Mouse (Mus musculus): ENCODE results near the gene Crtc1. TPM values are rescaled to one million over a fixed set of nuclear protein-coding genes. Genes with fewer than 3 reads are reported as not detected.

Crtc1 gene
- polyA plus RNA-seq, 1 experiment from 2014 or later, result 15.4 TPM

GRCm38 (mm10) chr8:70465701-70466100, 26.3 kb upstream of the Crtc1 start:
- ATAC-seq (ENCODE audit: low read depth), result no peak

DNA sequence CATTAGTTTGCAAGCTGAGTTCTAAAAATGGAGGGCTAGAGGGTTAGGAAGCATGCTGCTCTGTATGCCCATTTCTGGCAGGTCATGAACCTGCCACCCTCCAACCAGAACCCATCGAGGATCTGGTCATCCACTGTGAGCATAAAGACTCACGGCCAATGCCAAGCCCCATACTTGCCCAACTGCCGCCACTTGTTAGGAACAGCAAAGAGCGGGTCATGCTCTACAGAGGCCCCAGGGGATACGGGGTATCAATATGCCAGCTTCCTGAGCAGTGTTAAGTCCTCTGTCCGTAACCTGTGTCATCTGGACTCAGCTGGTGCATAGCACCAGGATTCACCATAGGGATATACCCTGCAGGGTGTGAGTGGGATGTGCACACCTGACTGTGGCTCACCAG, 24.8 kb upstream of the Crtc1 start:
- Histone ChIP-seq H3K9me3 (ENCODE audit: control insufficient read depth, low read length) (no peaks in the 10 kb centered on the region), H3K27me3 (ENCODE audit: control insufficient read depth, insufficient read depth, low read depth, low read length) (no peaks in the 10 kb centered on the region), H3K9ac (ENCODE audit: low read length) (no peak overlapping the region), H3K4me1 (replicated peaks; ENCODE audit: control insufficient read depth, insufficient read depth, low read length) (peaks cover 24% of the 10 kb centered on the region), H3K36me3 (ENCODE audit: control insufficient read depth, insufficient read depth, low read length) (peaks cover 8% of the 10 kb centered on the region; the same call in 1 of the 2 replicates), H3K4me3 (ENCODE audit: low read length) (no peak overlapping the region), H3K27ac (ENCODE audit: low read length) (no peak overlapping the region), H3K4me2 (ENCODE audit: low read depth, low read length) (no peak overlapping the region)
- ATAC-seq (ENCODE audit: low read depth), result no peak
- WGBS, result 89% methylated on average over 6 of the region's 6 CpGs

More at GRCm38 (mm10) chr8:70465701-70466100, 26.3 kb upstream of the Crtc1 start:
- Histone ChIP-seq H3K9ac (ENCODE audit: low read length) (no peak overlapping the region), H3K4me3 (ENCODE audit: low read length) (no peak overlapping the region), H3K36me3 (ENCODE audit: control insufficient read depth, insufficient read depth, low read length) (peaks cover 7% of the 10 kb centered on the region; the same call in 1 of the 2 replicates), H3K9me3 (ENCODE audit: control insufficient read depth, low read length) (no peaks in the 10 kb centered on the region), H3K27ac (ENCODE audit: low read length) (no peak overlapping the region), H3K27me3 (ENCODE audit: control insufficient read depth, insufficient read depth, low read depth, low read length) (no peaks in the 10 kb centered on the region), H3K4me2 (ENCODE audit: low read depth, low read length) (no peak overlapping the region), H3K4me1 (replicated peaks; ENCODE audit: control insufficient read depth, insufficient read depth, low read length) (peaks cover 34% of the 10 kb centered on the region)
- 98% methylated on average over 4 of the region's 4 CpGs for WGBS

DNA sequence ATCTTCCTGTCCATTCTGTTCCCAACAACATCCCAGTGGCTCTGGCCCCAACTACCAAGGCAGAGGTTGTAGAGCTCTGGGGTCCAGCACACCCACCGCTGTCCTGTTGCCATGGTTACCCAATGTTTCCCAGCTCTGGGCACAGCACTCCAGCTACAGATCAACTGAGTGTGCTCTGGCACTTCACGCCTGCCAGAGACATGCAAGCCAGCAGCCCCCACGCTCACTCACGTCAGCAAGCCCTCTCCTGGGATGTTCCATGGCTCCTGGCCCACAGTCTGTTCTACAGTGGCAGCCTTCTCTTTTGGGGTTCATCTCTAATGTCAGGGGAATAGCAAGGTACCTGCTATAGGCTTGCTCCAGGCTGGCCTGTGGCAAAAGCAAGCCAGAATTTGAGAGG, 23.9 kb upstream of the Crtc1 start:
- Histone ChIP-seq H3K9ac (ENCODE audit: low read length) (no peak overlapping the region), H3K4me3 (ENCODE audit: low read length) (no peak overlapping the region), H3K27me3 (ENCODE audit: control insufficient read depth, insufficient read depth, low read depth, low read length) (no peaks in the 10 kb centered on the region), H3K4me1 (replicated peaks; ENCODE audit: control insufficient read depth, insufficient read depth, low read length) (peaks cover 15% of the 10 kb centered on the region), H3K9me3 (ENCODE audit: control insufficient read depth, low read length) (no peaks in the 10 kb centered on the region), H3K27ac (ENCODE audit: low read length) (no peak overlapping the region), H3K36me3 (ENCODE audit: control insufficient read depth, insufficient read depth, low read length) (peaks cover 8% of the 10 kb centered on the region; the same call in 1 of the 2 replicates), H3K4me2 (ENCODE audit: low read depth, low read length) (no peak overlapping the region)
- WGBS, result 67% methylated on average over 4 of the region's 4 CpGs
- no peak for ATAC-seq (ENCODE audit: low read depth)

DNA sequence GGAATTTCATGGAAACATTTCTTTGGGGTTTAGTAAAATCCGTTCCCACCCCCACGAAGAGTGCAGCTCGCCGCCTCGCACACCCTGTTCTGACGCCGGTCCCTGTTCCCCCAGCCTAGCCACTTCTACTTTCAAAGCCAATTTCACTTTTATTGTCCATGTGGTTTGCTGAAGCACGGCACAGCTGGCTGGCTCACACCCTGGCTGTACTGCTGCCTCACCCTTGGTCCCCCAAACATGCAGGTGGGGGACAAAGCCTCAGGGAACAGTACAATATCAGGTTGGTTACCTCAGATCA, 23.1 kb upstream of the Crtc1 start:
- H3K27me3 ChIP-seq (ENCODE audit: control insufficient read depth, insufficient read depth, low read depth, low read length), result no peaks in the 10 kb centered on the region
- H3K9me3 ChIP-seq (ENCODE audit: control insufficient read depth, low read length), result no peaks in the 10 kb centered on the region
- no peak for ATAC-seq (ENCODE audit: low read depth)
- whole genome bisulfite sequencing, result 92% methylated on average over 8 of the region's 8 CpGs
- H3K4me2 ChIP-seq (ENCODE audit: low read depth, low read length), result no peak overlapping the region
- peaks cover 8% of the 10 kb centered on the region; the same call in 1 of the 2 replicates for H3K36me3 ChIP-seq (ENCODE audit: control insufficient read depth, insufficient read depth, low read length)
- no peak overlapping the region for H3K9ac ChIP-seq (ENCODE audit: low read length)
- no peak overlapping the region for H3K27ac ChIP-seq (ENCODE audit: low read length)
- peaks cover 9% of the 10 kb centered on the region for H3K4me1 ChIP-seq (replicated peaks; ENCODE audit: control insufficient read depth, insufficient read depth, low read length)
- H3K4me3 ChIP-seq (ENCODE audit: low read length), result no peak overlapping the region

DNA sequence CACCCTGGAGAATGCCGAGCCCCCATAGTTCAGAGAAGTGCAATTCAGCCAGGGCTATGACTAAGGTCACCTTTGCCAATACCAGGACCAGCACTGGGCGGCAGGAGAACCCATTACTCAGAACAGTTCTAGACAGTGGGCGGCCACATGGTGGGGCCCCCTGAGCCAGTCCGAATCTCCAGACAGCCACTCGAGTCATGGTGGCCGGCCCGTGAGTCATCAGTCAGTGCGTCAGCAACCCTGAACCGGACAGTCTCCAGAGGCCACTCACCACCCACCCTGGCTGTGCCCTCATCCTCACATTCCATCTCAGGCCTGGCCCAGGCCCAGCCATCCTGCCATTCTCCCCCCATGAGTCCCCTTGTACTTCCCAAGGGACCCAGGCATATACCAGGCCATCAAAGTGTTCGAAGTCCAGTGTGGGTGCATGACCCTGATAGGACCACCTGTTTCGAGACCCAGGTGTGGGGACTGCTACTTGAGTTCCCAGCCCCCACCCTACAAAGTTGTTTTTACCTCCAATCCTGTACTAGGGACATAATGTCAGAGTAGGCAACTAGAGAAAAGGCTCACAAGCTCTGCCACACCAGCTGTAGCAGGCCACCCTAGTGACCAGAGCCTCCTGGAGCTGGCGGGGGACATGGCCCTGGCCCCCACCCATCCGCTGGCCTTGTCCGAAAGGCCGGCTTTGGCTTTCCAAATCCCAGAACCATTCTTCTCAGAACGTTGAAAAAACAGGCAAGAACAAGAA, 22.6 kb upstream of the Crtc1 start:
- no peak for ATAC-seq (ENCODE audit: low read depth)
- H3K9me3 ChIP-seq (ENCODE audit: control insufficient read depth, low read length), result no peaks in the 10 kb centered on the region
- H3K4me2 ChIP-seq (ENCODE audit: low read depth, low read length), result no peak overlapping the region
- H3K4me3 ChIP-seq (ENCODE audit: low read length), result no peak overlapping the region
- WGBS, result 77% methylated on average over 16 of the region's 16 CpGs
- no peak overlapping the region for H3K27ac ChIP-seq (ENCODE audit: low read length)
- H3K27me3 ChIP-seq (ENCODE audit: control insufficient read depth, insufficient read depth, low read depth, low read length), result no peaks in the 10 kb centered on the region
- H3K4me1 ChIP-seq (replicated peaks; ENCODE audit: control insufficient read depth, insufficient read depth, low read length), result peaks cover 6% of the 10 kb centered on the region
- H3K9ac ChIP-seq (ENCODE audit: low read length), result no peak overlapping the region
- peaks cover 8% of the 10 kb centered on the region; the same call in 1 of the 2 replicates for H3K36me3 ChIP-seq (ENCODE audit: control insufficient read depth, insufficient read depth, low read length)

DNA sequence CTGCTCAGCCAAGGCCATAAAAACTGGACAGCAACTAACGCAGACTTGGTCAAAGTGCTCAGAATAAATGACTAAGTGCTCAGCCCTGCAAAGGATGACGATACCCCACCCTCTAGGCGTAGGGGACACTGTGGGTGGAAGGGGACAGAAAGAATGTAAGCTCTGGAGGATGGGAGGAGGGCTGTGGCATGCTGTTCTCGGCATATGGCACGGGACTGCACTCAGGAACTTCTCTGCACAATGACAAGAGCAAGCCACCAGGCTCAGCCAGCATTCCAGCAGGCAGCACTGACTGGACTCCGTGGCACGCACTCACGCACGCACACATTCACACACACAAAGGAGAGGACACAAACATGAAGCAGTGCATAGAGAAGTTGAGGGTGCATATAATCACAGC, 21.2 kb upstream of the Crtc1 start:
- Histone ChIP-seq H3K4me1 (replicated peaks; ENCODE audit: control insufficient read depth, insufficient read depth, low read length) (0 out of 2 replicates have a peak, but pooled peaks cover 5% of the 10 kb centered on the region), H3K9me3 (ENCODE audit: control insufficient read depth, low read length) (no peaks in the 10 kb centered on the region), H3K4me2 (ENCODE audit: low read depth, low read length) (no peak overlapping the region), H3K27me3 (ENCODE audit: control insufficient read depth, insufficient read depth, low read depth, low read length) (no peaks in the 10 kb centered on the region), H3K9ac (ENCODE audit: low read length) (no peak overlapping the region), H3K27ac (ENCODE audit: low read length) (no peak overlapping the region), H3K36me3 (ENCODE audit: control insufficient read depth, insufficient read depth, low read length) (peaks cover 2% of the 10 kb centered on the region; the same call in 1 of the 2 replicates), H3K4me3 (ENCODE audit: low read length) (no peak overlapping the region)
- ATAC-seq (ENCODE audit: low read depth), result no peak
- 72% methylated on average over 9 of the region's 9 CpGs for WGBS

DNA sequence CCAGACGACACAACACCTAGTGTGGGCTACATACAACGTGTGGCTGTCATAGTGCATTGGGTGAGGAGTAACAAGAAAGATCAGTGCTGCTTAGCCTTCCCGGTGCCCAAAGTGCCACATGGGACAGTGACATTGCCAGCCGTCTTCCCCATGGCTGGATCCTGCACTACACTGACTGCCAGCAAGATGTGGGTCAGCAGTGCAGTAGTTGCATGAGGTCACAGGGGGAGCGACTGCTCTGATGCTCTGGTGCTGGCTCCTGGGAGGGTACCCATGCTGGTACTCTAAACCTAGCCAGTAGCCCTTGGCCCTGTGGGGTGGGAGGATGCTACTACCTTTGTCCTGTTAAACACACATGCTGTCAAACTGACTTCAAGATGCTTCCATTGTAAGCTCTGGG, 20.8 kb upstream of the Crtc1 start:
- no peak overlapping the region for H3K4me2 ChIP-seq (ENCODE audit: low read depth, low read length)
- H3K9me3 ChIP-seq (ENCODE audit: control insufficient read depth, low read length), result no peaks in the 10 kb centered on the region
- ATAC-seq (ENCODE audit: low read depth), result no peak
- no peak overlapping the region for H3K27ac ChIP-seq (ENCODE audit: low read length)
- WGBS, result 79% methylated on average over 5 of the region's 5 CpGs
- no peaks in the 10 kb centered on the region for H3K27me3 ChIP-seq (ENCODE audit: control insufficient read depth, insufficient read depth, low read depth, low read length)
- H3K36me3 ChIP-seq (ENCODE audit: control insufficient read depth, insufficient read depth, low read length), result 0 out of 2 replicates have a peak, but pooled peaks cover 2% of the 10 kb centered on the region
- no peak overlapping the region for H3K4me3 ChIP-seq (ENCODE audit: low read length)
- H3K9ac ChIP-seq (ENCODE audit: low read length), result no peak overlapping the region
- H3K4me1 ChIP-seq (replicated peaks; ENCODE audit: control insufficient read depth, insufficient read depth, low read length), result 0 out of 2 replicates have a peak, but pooled peaks cover 5% of the 10 kb centered on the region

- H3K9ac ChIP-seq (ENCODE audit: low read length), result no peak overlapping the region
- H3K4me1 ChIP-seq (replicated peaks; ENCODE audit: control insufficient read depth, insufficient read depth, low read length), result 0 out of 2 replicates have a peak, but pooled peaks cover 5% of the 10 kb centered on the region
- 95% methylated on average over 2 of the region's 2 CpGs for WGBS
- no peak overlapping the region for H3K4me2 ChIP-seq (ENCODE audit: low read depth, low read length)
- no peaks in the 10 kb centered on the region for H3K9me3 ChIP-seq (ENCODE audit: control insufficient read depth, low read length)
- H3K36me3 ChIP-seq (ENCODE audit: control insufficient read depth, insufficient read depth, low read length), result 0 out of 2 replicates have a peak, but pooled peaks cover 2% of the 10 kb centered on the region
- H3K27me3 ChIP-seq (ENCODE audit: control insufficient read depth, insufficient read depth, low read depth, low read length), result no peaks in the 10 kb centered on the region
- H3K4me3 ChIP-seq (ENCODE audit: low read length), result no peak overlapping the region
- H3K27ac ChIP-seq (ENCODE audit: low read length), result no peak overlapping the region
- no peak for ATAC-seq (ENCODE audit: low read depth)
Measured at GRCm38 (mm10) chr8:70459636-70460035, 20.3 kb upstream of the Crtc1 start.

DNA sequence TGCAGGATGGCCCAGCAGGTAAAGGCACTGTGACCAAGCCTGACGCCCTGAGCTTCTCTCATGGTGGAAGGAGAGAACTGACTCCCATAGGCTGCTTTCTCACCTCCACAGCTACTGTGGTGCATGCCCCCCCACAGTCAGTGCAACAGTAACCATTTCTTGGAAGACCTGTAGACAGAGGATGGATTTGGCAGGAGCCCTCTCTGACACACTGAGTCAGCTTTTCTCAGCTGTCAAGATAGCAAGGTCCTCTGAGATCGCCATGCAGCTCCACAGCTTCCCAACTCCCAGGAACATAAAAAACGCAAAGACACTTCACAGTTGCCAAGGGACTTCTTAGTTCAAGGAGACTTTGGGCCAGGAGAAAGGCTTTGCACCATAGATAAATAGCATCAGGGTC, 19.1 kb upstream of the Crtc1 start:
- 80% methylated on average over 3 of the region's 3 CpGs for WGBS
- no peak for ATAC-seq (ENCODE audit: low read depth)
- no peak overlapping the region for H3K4me2 ChIP-seq (ENCODE audit: low read depth, low read length)
- H3K9me3 ChIP-seq (ENCODE audit: control insufficient read depth, low read length), result no peaks in the 10 kb centered on the region
- no peaks in the 10 kb centered on the region for H3K27me3 ChIP-seq (ENCODE audit: control insufficient read depth, insufficient read depth, low read depth, low read length)
- H3K4me3 ChIP-seq (ENCODE audit: low read length), result no peak overlapping the region
- no peak overlapping the region for H3K27ac ChIP-seq (ENCODE audit: low read length)
- H3K36me3 ChIP-seq (ENCODE audit: control insufficient read depth, insufficient read depth, low read length), result 0 out of 2 replicates have a peak, but pooled peaks cover 2% of the 10 kb centered on the region
- H3K9ac ChIP-seq (ENCODE audit: low read length), result no peak overlapping the region
- H3K4me1 ChIP-seq (replicated peaks; ENCODE audit: control insufficient read depth, insufficient read depth, low read length), result 0 out of 2 replicates have a peak, but pooled peaks cover 3% of the 10 kb centered on the region

Measured in lung, embryonic 16.5 days (tissue).